Mouse (Mus musculus): ENCODE results near the gene Vps36. TPM values are rescaled to one million over a fixed set of nuclear protein-coding genes. Genes with fewer than 3 reads are reported as not detected.
A peak's percentile ranks its signal among the peaks of the same experiment; 100 is the strongest.

Vps36 gene
- polyA plus RNA-seq (2012; rRNA removed) (18.1 and 21.6 TPM in 2 replicates), polyA plus RNA-seq (2014; fragmentation: Nextera tagmentation; extraction: Ambion mirVana) (32.5 and 33.3 TPM in 2 replicates)

- H3K9ac ChIP-seq (ENCODE audit: low read depth, low read length, severe bottlenecking): peak within 1 kb of the TSS; percentile 96
- DNase-seq (ENCODE audit: low spot score): peak; percentile 84
- peak within 1 kb of the TSS; percentile 56 for H3K4me2 ChIP-seq (replicated peaks; ENCODE audit: low read depth, low read length, severe bottlenecking)
- WGBS: under 1% methylated on average over 59 of the region's 73 CpGs
- peaks cover 11% of the 10 kb centered on the region for H3K4me1 ChIP-seq (ENCODE audit: control insufficient read depth, insufficient read depth, low read length)
- H3K4me3 ChIP-seq (replicated peaks; ENCODE audit: low read length): peak within 1 kb of the TSS; percentile 82
- peak within 1 kb of the TSS; percentile 99 for H3K27ac ChIP-seq (replicated peaks; ENCODE audit: low read depth, low read length)
- no peaks in the 10 kb centered on the region for H3K27me3 ChIP-seq (ENCODE audit: control insufficient read depth, insufficient read depth, low read length)
- TF ChIP-seq POLR2A (IDR thresholded peaks at IDR 0.05; ENCODE audit: borderline replicate concordance, extremely low read depth, insufficient read depth, insufficient read length): peak; percentile 86; the same call in 1 of the 2 replicates
- H3K36me3 ChIP-seq (ENCODE audit: control insufficient read depth, insufficient read depth, low read length): no peaks in the 10 kb centered on the region
- H3K9me3 ChIP-seq (ENCODE audit: control insufficient read depth, low read length): no peaks in the 10 kb centered on the region
- peak; percentile 95 for ATAC-seq (ENCODE audit: low FRiP score, low read depth)
These were observed at the start of gene Vps36 for GRCm38 (mm10) chr8:22192660-22193431. Gene Vps36 (plus strand): TSS chr8:22192809.

- H3K27ac ChIP-seq (replicated peaks; ENCODE audit: low read depth, low read length): no peak overlapping the region
- peaks cover 8% of the 10 kb centered on the region; the same call in 1 of the 2 replicates for H3K36me3 ChIP-seq (ENCODE audit: control insufficient read depth, insufficient read depth, low read length)
- DNase-seq (ENCODE audit: low spot score) (no peak), ATAC-seq (ENCODE audit: low FRiP score, low read depth) (no peak)
- 94% methylated on average over 1 of the region's 1 CpGs for WGBS
- H3K9me3 ChIP-seq (ENCODE audit: control insufficient read depth, low read length): no peaks in the 10 kb centered on the region
- TF ChIP-seq POLR2A (IDR thresholded peaks at IDR 0.05; ENCODE audit: borderline replicate concordance, extremely low read depth, insufficient read depth, insufficient read length): no peak
- no peak overlapping the region for H3K4me2 ChIP-seq (replicated peaks; ENCODE audit: low read depth, low read length, severe bottlenecking)
- no peak overlapping the region for H3K9ac ChIP-seq (ENCODE audit: low read depth, low read length, severe bottlenecking)
- H3K4me1 ChIP-seq (ENCODE audit: control insufficient read depth, insufficient read depth, low read length): no peaks in the 10 kb centered on the region
- H3K4me3 ChIP-seq (replicated peaks; ENCODE audit: low read length): no peak overlapping the region
- no peaks in the 10 kb centered on the region for H3K27me3 ChIP-seq (ENCODE audit: control insufficient read depth, insufficient read depth, low read length)
These were observed 48.7 kb upstream of the Vps36 start for GRCm38 (mm10) chr8:22143764-22144491.

- 83% methylated on average over 6 of the region's 6 CpGs for WGBS
- no peak for TF ChIP-seq POLR2A (IDR thresholded peaks at IDR 0.05; ENCODE audit: borderline replicate concordance, extremely low read depth, insufficient read depth, insufficient read length)
These were observed 46.8 kb upstream of the Vps36 start for GRCm38 (mm10) chr8:22145831-22146230.

GRCm38 (mm10) chr8:22147706-22148366 is 44.8 kb upstream of the Vps36 start:
- no peaks in the 10 kb centered on the region for H3K9me3 ChIP-seq (ENCODE audit: control insufficient read depth, low read length)
- H3K4me3 ChIP-seq (replicated peaks; ENCODE audit: low read length): no peak overlapping the region
- no peak overlapping the region for H3K9ac ChIP-seq (ENCODE audit: low read depth, low read length, severe bottlenecking)
- 72% methylated on average over 9 of the region's 9 CpGs for WGBS
- no peak for TF ChIP-seq POLR2A (IDR thresholded peaks at IDR 0.05; ENCODE audit: borderline replicate concordance, extremely low read depth, insufficient read depth, insufficient read length)
- DNase-seq (ENCODE audit: low spot score) (no peak), ATAC-seq (ENCODE audit: low FRiP score, low read depth) (no peak)
- H3K27ac ChIP-seq (replicated peaks; ENCODE audit: low read depth, low read length): no peak overlapping the region
- H3K27me3 ChIP-seq (ENCODE audit: control insufficient read depth, insufficient read depth, low read length): no peaks in the 10 kb centered on the region
- H3K4me1 ChIP-seq (ENCODE audit: control insufficient read depth, insufficient read depth, low read length): no peaks in the 10 kb centered on the region
- peaks cover 3% of the 10 kb centered on the region; the same call in 1 of the 2 replicates for H3K36me3 ChIP-seq (ENCODE audit: control insufficient read depth, insufficient read depth, low read length)
- H3K4me2 ChIP-seq (replicated peaks; ENCODE audit: low read depth, low read length, severe bottlenecking): no peak overlapping the region

More at GRCm38 (mm10) chr8:22145831-22146230, 46.8 kb upstream of the Vps36 start:
- Histone ChIP-seq H3K4me3 (replicated peaks; ENCODE audit: low read length) (no peak overlapping the region), H3K4me2 (replicated peaks; ENCODE audit: low read depth, low read length, severe bottlenecking) (no peak overlapping the region), H3K27ac (replicated peaks; ENCODE audit: low read depth, low read length) (no peak overlapping the region), H3K9ac (ENCODE audit: low read depth, low read length, severe bottlenecking) (no peak overlapping the region), H3K27me3 (ENCODE audit: control insufficient read depth, insufficient read depth, low read length) (no peaks in the 10 kb centered on the region), H3K9me3 (ENCODE audit: control insufficient read depth, low read length) (no peaks in the 10 kb centered on the region), H3K36me3 (ENCODE audit: control insufficient read depth, insufficient read depth, low read length) (peaks cover 8% of the 10 kb centered on the region; the same call in 1 of the 2 replicates), H3K4me1 (ENCODE audit: control insufficient read depth, insufficient read depth, low read length) (no peaks in the 10 kb centered on the region)
- DNase-seq (ENCODE audit: low spot score) (no peak), ATAC-seq (ENCODE audit: low FRiP score, low read depth) (no peak)

- no peak for DNase-seq (ENCODE audit: low spot score)
- no peak overlapping the region for H3K9ac ChIP-seq (ENCODE audit: low read depth, low read length, severe bottlenecking)
- no peak for ATAC-seq (ENCODE audit: low FRiP score, low read depth)
- H3K27ac ChIP-seq (replicated peaks; ENCODE audit: low read depth, low read length): no peak overlapping the region
- no peak overlapping the region for H3K4me3 ChIP-seq (replicated peaks; ENCODE audit: low read length)
- TF ChIP-seq POLR2A (IDR thresholded peaks at IDR 0.05; ENCODE audit: borderline replicate concordance, extremely low read depth, insufficient read depth, insufficient read length): no peak
- H3K9me3 ChIP-seq (ENCODE audit: control insufficient read depth, low read length): no peaks in the 10 kb centered on the region
- no peaks in the 10 kb centered on the region for H3K27me3 ChIP-seq (ENCODE audit: control insufficient read depth, insufficient read depth, low read length)
- peaks cover 3% of the 10 kb centered on the region; the same call in 1 of the 2 replicates for H3K36me3 ChIP-seq (ENCODE audit: control insufficient read depth, insufficient read depth, low read length)
- H3K4me2 ChIP-seq (replicated peaks; ENCODE audit: low read depth, low read length, severe bottlenecking): no peak overlapping the region
- no peaks in the 10 kb centered on the region for H3K4me1 ChIP-seq (ENCODE audit: control insufficient read depth, insufficient read depth, low read length)
- 83% methylated on average over 7 of the region's 7 CpGs for WGBS
These were observed 44.3 kb upstream of the Vps36 start for GRCm38 (mm10) chr8:22148367-22148740.
